Mouse (Mus musculus) fibroblast of lung, adult 2 months (primary cell): Measurements from ENCODE around the gene Atp6v0a1.
A peak's percentile ranks its signal among the peaks of the same experiment; 100 is the strongest.

ENCODE experiments used
- DNase-seq: peaks from one replicate; pipeline ENCODE4 v3.0.0-alpha.2; 2011; ENCODE audit warnings: low read depth

The Atp6v0a1 gene

DNA sequence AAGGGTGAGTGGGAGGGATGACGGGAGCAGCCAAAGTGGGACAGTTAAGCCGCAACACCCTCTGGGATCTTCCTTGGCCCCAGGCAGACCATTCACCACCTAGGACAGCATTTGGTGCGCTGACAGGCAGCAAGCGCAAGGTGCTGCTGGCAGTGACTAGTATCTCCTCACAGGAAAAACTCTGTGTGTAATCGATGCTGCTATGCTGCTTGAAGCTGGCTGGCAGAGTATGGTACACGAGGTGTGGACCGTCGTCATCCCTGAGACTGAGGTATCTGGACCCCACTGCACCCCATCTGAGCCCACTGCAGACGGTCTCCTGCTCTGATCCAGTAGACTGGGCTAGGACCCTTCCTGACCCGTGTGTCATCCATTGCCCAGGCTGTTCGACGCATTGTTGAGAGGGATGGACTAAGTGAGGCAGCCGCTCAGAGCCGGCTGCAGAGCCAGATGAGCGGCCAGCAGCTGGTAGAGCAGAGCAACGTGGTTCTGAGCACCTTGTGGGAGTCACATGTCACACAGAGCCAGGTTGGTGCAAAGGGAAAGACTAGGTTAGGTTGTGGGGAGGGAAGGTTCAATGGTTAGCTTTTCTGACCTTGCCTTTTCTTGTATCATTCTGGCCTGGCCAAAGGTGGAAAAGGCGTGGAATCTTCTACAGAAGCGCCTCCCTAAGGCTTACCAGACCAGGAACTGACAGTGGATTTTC is 76.5 kb downstream of the Atp6v0a1 start:
- DNase-seq: no peak

DNA sequence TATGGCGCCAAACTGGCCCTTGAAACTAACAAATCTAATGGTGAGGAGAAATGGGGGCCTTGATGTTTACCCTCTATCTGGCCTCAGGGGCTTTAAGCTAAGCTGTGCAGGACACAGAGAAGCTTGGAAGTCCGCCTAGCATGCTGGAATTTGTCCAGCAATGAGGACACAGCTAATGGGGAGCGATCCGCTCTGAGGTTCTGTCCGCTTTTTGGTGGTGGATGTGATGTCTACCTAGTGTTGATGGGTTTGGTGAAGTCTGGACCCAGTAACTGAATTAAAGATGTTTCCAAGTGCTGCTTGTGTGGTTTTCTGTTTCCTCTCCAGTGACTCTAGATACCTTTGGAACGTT is 77.0 kb downstream of the Atp6v0a1 start:
- no peak for DNase-seq

DNA sequence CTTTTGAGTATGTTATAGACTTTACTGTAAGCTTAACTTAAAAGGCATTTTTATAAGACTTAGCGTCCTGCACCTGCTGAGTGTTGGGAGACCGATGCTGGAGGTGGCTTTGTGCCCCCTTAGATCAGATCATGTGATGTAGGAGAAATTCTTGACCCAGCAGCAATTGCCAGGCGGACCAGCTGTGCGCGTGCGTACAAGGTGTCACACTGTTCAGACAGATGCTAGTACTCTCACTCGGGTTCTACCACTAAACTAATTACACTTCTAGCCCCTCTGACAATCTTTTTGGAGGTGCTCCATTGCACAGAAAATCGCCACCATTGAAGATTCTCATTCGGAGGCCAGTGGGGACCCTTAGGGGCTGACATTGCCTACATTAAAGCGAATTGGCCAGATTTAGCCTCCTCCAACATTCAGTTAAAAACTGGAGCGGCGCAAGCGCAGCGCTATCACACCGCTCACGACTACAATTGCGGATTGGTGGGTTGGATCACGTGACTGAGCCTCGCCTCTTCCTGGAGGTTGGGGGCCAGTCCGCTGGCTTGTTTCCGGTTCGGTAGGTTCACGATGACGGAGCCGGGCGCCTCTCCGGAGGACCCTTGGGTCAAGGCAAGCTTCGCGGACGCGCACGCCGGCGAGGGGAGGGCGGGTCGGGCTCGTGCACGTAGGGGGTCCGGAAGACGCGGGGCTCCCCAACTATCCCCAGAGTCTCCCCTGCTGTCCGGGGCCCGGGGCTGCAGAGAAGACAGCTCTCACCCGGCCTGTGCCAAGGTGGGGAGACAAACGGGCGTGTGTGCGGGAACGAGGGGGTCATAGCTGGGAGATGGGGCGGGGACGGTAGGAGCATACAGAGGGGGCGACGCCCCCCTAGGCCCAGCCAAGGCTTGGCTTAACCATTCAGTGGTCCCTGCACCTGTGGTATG is 77.8 kb downstream of the Atp6v0a1 start, which contains the start of gene Mlx:
TSS of gene Mlx (plus strand) at position 522 of the 926 bp plus-strand sequence.
- peak; percentile 82 for DNase-seq

DNA sequence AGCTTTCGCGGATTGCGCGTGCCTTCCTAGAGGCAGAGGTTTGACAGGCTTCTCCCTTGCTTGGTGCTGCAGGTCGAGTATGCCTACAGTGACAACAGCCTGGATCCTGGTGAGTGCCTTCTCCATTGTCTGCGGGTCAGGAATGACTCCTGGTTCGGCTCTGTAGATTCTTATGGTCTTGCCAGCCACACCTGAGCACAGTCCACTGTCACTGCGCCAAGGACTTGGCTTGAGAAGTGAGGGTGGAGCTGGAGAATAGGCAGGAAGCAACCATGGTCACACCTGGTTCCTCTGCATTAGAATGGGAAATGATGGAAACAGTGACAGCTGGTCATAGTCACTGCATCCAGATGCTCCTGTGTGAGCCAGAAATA is 78.4 kb downstream of the Atp6v0a1 start:
- no peak for DNase-seq

DNA sequence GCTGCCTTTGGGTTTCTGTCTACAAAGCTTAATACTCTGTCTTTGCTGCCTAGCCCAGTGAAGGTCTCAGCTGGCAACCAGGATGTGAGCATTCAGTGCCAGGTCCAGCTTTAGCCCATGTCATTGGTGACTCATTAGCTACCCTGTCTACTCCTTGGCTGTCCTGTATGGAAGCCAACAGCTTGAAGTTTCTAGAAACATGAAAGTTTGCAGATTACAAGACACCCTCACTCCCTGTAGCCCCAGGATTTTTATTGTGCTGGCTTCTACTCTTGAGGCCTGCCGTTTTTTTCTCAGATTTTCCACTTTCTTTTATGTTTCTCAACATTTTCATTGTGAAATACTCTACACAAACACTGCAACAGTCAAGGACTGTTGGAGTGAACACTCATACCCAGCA is 80.7 kb downstream of the Atp6v0a1 start:
- no peak for DNase-seq

DNA sequence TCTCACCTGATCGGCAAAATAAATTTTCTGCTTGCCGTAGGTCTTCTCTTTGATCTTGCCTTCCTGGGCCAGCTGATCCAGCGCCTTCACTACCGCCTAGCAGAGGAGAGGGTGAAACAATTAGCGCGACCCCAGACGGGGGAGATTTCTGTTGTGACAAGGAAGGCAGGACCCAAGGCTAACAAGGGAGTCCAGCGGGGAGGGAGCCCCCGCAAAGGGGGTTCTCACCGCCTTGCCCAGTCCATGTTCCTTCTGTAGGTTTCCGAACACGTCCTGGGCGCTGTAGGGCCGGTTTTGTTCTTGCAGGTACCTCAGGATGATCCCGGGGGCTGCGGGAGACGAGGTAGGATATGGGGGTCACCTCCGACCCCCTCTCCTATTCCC is 85.7 kb downstream of the Atp6v0a1 start:
- no peak for DNase-seq

DNA sequence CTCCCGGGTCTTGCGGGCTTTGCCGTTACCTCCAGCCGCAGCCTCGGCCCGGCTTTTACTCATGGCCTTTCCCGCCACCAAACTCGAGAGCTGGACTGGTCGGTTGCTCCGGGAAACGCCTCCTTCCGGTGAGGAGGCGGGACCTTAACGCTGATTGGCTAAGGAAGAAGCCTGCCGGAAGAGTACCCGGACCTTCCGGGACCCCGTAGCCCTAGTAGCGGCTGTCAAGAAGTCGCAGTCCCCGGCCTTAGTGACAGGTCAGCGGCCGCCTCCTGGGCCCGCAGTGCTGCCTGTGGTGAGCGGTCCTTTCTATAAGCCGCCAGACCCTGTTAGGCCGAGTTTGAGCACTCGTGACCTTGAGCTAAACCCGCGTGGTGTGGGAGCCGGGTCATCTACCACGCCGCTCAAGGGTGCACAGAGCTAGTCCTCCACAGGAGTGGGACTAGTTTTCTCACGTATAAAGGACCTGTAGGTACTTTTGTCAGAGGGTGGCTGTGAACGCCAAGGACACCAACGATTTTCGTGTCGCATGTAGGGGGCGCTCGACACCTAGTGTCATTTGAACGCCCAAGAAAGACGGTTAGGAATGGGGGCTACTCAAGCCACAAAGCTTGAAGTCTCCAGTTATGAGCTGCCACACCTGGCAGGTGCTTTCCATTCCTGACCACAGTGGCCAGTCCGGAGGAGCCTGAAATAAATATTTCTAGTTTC is 86.2 kb downstream of the Atp6v0a1 start, which contains the start of gene Psmc3ip:
TSS of gene Psmc3ip (minus strand) at position 123 of the 711 bp plus-strand sequence.
- peak; percentile 85 for DNase-seq

DNA sequence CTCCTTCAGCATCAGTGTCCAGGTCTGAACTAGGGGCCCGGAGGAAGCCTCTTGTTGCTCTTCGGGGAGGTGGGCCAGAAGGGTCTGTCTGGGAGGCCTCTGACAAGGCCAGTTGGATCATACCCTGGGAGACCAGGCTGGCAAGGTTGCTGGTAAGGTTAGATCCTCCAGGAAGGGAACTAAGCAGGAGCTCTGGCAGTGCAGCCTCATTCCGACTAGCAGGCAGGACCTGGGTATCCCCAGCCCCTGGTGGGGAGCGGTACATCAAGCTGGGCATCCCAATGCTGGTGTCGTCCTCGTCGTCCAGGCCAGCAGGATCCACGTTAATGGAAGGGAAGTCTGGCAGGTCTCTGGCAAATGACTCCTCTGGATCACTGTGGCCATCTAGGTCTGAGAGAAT is 89.0 kb downstream of the Atp6v0a1 start:
- no peak for DNase-seq

DNA sequence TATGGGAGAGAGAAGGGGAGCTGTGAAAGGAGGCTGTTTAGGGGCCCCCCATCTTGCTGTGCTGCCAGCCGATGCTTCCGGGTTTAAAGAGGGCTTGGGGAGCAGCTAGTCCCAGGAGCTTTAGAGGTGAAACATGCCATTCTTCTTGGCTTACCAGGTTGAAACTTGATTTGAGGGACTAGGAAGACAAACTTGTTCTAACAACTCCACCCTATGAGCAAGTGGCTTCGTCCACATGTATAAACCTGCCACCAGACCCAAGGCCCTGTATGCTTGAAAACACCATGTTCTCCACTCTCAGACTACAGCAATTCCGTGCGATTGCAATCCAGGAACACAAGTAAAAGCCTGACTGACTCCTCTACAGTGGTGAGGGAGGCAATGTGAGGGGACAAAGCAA is 93.8 kb downstream of the Atp6v0a1 start:
- no peak for DNase-seq

DNA sequence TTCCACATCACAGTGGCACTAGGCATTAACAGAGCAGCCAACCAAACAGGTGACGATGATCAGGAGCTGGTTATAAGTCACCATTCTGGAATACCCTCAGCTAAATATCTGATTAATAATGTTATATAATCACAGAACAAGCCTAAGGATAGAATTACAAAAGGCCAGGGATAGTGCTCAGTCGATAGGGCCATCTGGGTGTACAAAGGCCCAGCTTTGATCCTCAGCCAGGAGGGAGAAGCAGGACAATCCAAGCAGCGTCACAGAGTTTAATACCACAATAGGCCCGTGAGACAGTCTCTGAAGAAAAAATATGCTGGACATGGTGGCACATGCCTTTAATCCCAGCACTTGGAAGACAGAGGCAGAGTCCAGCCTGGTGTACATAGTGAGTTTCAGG is 100.1 kb downstream of the Atp6v0a1 start:
- no peak for DNase-seq

DNA sequence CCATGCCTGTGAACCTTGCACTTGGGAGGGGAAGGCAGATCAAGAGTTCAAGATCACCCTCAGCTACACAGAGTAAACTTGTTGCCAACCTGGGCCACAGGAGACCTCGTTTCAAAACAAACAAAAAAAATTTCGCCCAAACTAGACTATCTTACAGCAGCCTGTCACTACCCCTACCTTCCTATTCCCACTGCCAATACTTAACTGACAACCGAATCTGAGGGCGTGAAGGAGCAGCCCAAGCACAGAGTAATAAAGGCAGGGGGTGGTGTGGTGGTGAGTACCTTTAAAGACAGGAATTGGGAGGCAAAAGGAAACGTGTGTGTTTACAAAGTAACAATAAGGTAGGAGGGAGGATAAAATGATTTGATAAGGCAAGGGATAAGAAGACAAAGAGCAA is 101.5 kb downstream of the Atp6v0a1 start:
- no peak for DNase-seq

DNA sequence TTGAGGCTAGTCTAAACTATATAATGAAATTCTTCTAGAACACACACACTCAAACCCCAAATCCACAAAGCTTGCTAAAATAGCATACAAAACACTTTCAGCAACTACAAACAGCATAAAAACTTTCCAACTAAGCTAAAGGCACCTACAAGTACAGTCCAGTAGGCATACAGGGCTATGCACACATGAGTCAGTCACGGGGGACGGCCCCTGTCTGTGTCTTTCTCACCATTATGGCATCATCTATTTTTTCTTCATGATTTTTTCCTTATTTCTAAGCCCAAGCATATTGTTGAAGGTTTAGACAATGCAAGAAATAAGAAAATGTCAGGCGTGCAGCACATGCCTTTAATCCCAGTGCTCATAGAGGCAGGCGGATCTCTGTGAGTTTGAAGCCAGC is 101.9 kb downstream of the Atp6v0a1 start:
- DNase-seq: no peak

DNA sequence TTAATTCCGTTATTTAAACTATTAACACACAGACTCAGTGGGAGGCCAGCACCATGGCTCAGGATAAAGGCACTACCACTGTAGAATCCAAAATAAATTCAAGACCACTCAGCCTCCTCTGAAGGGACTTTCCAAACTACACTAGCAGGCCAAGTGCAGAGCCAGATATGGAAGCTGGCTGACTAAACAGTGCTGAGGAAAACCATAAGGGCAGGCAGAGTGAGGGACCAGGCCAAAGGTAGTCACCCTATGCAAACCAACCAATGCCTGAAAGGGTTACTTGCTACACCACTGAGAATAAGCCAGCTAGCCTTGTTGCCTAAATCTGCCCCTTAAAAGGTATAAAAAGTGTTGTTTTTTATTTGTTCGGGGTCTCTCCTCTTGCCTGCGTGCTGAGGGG is 102.9 kb downstream of the Atp6v0a1 start:
- no peak for DNase-seq
